ENCODE assay signal across 25 mouse cellular contexts in genomic region chr12:98002217-98002616, GRCm38 (mm10).
"Had no signal": no experiment of that assay in that cellular context is flagged by ENCODE, and none has a peak within 500 bp of the region (broad histone marks: within the 10 kb centered on the region; RNA-seq: fewer than 3 reads in every experiment).

No protein-coding gene starts in this region.

- H3K9ac ChIP-seq: forebrain, postnatal 0 days; heart, embryonic 12.5 days; hindbrain, embryonic 12.5 days; hindbrain, embryonic 14.5 days; intestine, embryonic 15.5 days; limb, embryonic 12.5 days; liver, embryonic 13.5 days; liver, embryonic 15.5 days had no signal

- DNase-seq: forebrain, postnatal 0 days; gastrocnemius, postnatal 14 days; heart, adult 18-20 months; heart, postnatal 10 days; heart, postnatal 4 days; kidney, adult 8-10 months; kidney, postnatal 14 days; kidney, postnatal 4 days; liver; liver, embryonic 13.5 days had no signal

- H3K27ac ChIP-seq: heart, embryonic 10.5 days; hindbrain, embryonic 10.5 days; hindbrain, embryonic 12.5 days; hindbrain, embryonic 14.5 days; intestine, embryonic 15.5 days; layer of hippocampus, adult 2 months; left cerebral cortex, adult 2 months; limb, embryonic 10.5 days; limb, embryonic 12.5 days; liver, embryonic 13.5 days; liver, embryonic 15.5 days had no signal

- H3K9me3 ChIP-seq: heart, embryonic 10.5 days; heart, embryonic 12.5 days; hindbrain, embryonic 10.5 days; hindbrain, embryonic 12.5 days; intestine, embryonic 15.5 days; limb, embryonic 10.5 days; limb, embryonic 12.5 days; liver, embryonic 13.5 days; liver, embryonic 15.5 days had no signal

- H3K4me1 ChIP-seq: heart, embryonic 12.5 days; hindbrain, embryonic 12.5 days; intestine, embryonic 15.5 days; limb, embryonic 10.5 days; liver, embryonic 13.5 days; liver, embryonic 15.5 days had no signal

- H3K4me2 ChIP-seq: heart, embryonic 12.5 days; hindbrain, embryonic 12.5 days; hindbrain, embryonic 14.5 days; intestine, embryonic 15.5 days; limb, embryonic 12.5 days; liver, embryonic 11.5 days; liver, embryonic 13.5 days; liver, embryonic 15.5 days had no signal

- ATAC-seq: forebrain, postnatal 0 days; hindbrain, embryonic 16.5 days; inflammation-experienced regulatory T-cells, adult 6 months; intestine, embryonic 15.5 days; intestine, postnatal 0 days had no signal

- H3K36me3 ChIP-seq: heart, embryonic 10.5 days; heart, embryonic 12.5 days; hindbrain, embryonic 10.5 days; hindbrain, embryonic 12.5 days; intestine, embryonic 15.5 days; limb, embryonic 10.5 days; limb, embryonic 12.5 days; liver, embryonic 13.5 days; liver, embryonic 15.5 days had no signal

- H3K4me3 ChIP-seq: heart, embryonic 10.5 days; heart, embryonic 12.5 days; hindbrain, embryonic 10.5 days; hindbrain, embryonic 12.5 days; intestine, embryonic 15.5 days; layer of hippocampus, adult 2 months; left cerebral cortex, adult 2 months; limb, embryonic 10.5 days; limb, embryonic 12.5 days; liver, embryonic 13.5 days; liver, embryonic 15.5 days had no signal

- H3K27me3 ChIP-seq: heart, embryonic 12.5 days; hindbrain, embryonic 12.5 days; intestine, embryonic 15.5 days; limb, embryonic 12.5 days; liver, embryonic 13.5 days; liver, embryonic 15.5 days had no signal
